Mouse (Mus musculus): ENCODE measurements around the gene Ppp1r3f.

Gene Ppp1r3f
- long read RNA-seq, experiment 1, partial matches to known transcripts: 1 of 3 reads
- long read RNA-seq, experiment 1, other reads (novel, unspliced or antisense): 1 of 3 reads
- long read RNA-seq, experiment 2, partial matches to known transcripts: 0 of 3 reads
- long read RNA-seq, experiment 2, other reads (novel, unspliced or antisense): 1 of 3 reads

DNA sequence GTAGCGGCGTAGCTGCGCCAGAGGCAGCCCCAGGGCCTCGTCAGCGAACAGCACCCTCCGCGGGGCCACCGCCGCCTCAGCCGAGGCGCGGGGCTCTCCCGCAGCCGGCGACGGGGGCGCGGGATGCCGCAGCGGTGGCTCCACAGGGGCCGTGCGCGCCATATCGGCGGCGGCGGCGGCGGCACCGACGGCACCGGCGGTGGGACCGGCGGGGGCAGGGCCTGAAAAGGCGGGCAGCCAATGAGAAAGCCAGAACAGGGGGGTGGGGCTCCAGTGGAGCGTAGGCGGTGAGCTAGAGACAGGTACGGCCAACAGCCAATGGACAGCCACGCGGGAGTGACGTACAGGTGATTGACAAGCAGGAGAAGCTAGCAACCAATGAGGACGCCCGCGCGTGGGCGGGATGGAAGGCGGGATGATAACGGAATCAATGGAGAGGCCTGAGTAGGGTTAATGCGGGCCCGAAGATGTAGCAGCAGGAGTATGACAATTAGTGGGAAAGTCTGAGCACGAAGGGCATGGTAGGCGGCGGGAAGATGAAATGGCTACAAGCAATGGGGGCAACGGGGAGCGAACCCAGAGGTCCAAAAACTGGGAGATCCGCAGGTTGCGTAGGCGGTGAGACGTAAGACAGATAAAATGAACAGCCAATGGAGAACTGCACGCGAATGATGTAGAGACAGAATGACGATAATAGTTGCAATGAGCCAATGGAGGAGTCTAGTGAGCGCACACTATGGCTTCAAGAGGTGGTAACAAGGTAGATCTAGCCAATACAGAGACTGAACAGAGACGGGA is at the start of gene Ppp1r3f:
TSS of gene Ppp1r3f (minus strand) at position 197 of the 798 bp plus-strand sequence.
- intact Hi-C loops (cut with DNase I): no loop called here

DNA sequence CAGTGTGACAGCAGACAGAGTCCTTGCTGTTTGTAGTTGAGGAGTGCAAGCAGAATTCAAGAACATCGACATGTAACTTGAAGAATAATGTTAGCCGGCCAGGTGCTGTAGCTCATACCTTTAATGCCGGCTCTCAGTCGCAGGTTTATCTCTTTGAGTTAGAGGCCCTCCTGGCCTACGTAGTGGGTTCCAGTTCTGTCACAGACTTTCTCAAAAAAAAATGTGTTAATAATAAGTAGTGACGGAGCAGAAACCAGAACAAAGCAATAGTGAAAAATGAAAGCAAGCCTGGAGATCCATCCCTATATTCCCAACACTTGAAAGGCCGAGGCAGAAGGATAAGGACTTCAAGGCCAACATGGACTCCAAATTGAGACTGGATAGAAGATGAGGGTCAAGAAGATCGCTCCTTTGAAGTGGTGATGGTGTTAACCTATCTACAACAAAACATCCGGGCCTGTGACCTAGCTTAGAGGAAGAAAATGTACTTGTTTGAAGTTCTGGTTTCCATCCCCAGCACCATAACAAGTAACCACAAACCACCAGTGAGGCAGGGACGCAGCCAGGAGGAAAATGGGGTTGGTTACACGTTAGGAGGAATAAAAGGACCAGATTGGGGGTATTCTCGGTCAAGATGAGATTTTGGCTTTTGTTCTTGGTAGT is 43.9 kb upstream of the Ppp1r3f start:
- intact Hi-C loops (cut with DNase I): no loop called here

DNA sequence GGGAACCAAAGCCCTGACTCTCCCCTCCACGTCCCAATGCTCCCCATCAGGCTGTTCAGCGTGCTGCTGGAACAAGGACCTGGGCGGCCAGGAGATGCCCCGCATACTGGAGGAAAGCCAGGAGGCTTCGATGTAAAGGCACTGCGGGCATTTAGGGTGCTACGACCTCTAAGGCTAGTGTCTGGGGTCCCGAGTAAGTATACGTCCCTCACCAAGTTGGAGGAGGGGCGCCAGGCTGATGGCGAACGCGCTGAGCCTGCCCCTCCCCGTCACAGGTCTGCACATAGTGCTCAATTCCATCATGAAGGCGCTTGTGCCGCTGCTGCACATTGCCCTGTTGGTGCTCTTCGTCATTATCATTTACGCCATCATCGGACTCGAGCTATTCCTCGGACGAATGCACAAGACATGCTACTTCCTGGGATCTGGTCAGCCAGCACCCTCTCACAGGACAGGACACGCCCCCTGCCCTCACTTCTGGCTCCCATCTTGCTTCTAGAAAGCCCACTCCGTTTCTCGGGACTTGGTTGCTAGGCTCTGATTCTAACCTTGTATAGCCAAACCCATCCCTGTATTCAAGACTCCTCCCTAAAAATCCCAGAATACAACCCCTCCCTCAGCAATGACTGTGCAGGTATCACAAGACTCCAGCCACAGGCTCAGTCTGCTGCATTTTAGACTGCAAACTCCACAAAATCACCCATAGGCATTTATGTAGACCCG is 36.6 kb upstream of the Ppp1r3f start:
- intact Hi-C loops (cut with DNase I): no loop called here

DNA sequence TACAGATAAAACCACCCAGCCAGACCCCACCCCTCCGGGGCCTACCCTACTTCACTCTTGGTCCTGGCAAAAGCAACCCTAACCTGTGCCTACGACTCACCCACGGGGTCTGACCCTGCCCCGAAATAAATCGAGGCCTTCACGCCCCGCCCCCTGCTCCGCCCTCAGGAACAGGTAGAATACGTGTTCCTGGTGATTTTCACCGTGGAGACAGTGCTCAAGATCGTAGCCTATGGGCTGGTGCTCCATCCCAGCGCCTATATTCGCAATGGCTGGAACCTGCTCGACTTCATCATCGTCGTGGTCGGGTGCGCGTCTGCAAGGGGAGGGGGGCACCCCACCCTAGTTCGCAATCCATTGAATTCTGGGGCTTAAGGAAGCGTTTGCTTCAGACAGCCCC is 36.0 kb upstream of the Ppp1r3f start:
- intact Hi-C loops (cut with DNase I): no loop called here

DNA sequence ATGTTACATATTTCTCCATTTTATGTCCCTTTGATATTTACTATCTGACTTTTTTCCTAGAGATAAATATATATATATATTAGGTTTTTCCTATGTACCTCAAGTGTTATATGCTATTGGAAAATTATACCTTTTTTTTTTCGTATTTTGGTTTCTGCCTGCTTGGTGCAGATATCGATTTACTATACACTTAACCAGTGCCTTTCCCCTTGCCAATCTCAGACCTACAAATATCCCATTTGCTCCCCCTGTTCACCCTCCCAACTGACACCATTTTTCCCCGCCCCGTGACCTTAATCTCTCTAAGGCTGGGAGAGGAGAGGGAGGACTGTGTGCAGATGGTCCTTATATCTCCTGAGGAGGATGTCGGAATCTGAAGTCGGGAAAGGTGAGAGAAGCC is 32.7 kb upstream of the Ppp1r3f start, which contains the start of gene Cacna1f:
TSS of gene Cacna1f (plus strand) at position 301 of the 400 bp plus-strand sequence.
- intact Hi-C loops (cut with DNase I): no loop called here

DNA sequence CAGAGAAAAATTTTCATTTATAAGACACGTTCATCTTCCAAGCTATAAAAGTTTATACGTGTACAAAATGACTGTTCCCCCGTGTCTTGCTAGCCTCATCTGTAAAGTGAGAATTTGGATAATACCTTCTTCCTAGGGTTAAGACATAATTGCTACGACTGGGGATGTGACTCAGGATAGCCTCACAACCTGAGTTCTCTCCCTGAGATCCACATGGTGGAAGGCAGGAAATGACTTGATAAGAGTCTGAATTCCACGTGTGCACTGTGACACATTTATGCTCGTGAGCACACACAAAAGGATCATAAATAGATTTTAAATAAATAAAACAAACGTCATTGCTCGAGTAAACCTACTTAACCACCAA is 31.5 kb upstream of the Ppp1r3f start:
- intact Hi-C loops (cut with DNase I): no loop called here

DNA sequence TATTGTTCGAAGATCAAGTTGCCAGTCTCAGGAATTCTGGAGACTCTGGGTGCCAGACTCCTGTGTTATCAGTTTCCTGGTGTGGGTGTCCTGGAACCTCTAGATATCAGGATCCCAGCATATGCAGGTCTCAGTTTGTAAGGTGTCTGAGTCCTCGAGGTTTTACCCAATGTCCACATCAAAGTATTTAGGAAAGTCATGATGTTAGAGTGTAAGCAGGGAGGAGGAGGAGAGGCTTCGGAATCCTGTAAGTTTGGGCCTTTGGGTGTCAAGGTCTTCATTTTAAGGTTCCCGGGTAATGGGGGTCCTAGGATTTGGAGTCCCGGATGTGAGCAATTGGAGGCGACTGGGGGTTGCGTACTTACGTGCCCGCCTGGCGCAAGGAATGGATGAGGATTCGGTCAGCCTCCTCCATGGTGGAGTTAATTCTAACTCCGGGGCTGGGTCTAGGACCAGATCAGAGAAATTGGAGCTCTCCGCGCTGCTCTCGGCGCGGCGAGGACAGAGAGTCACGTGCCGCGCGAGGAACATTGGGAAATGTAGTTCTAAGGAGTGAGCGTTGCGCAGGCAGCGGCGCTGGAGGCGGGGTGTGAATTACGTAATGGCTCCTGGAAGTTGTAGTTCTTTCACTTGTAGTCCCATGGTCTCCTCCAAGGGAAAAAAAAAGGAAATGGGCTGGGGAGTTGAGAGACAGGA is 30.9 kb upstream of the Ppp1r3f start, which contains the start of gene Ccdc22:
TSS of gene Ccdc22 (minus strand) at position 639 of the 696 bp plus-strand sequence.
- intact Hi-C loops (cut with DNase I): no loop called here

DNA sequence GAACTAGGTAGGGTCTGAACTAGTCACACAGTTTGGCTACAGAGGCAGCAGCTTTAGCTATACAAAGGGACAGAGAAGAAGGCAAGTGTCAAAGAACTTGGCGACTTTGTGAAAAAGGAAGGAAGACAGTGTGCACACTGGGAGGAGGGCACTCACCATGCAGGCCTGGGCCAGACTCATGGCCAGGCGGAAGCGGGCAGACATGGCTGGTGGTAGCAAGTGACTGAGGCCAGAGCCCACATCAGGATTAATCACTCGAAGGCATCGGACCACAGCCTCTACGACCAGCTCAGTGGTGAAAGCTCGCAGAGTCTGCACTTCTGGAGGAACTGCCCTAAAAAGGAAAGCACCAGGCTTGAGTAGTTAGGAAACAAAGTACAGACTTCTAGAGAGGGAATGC is 29.9 kb upstream of the Ppp1r3f start:
- intact Hi-C loops (cut with DNase I): no loop called here

DNA sequence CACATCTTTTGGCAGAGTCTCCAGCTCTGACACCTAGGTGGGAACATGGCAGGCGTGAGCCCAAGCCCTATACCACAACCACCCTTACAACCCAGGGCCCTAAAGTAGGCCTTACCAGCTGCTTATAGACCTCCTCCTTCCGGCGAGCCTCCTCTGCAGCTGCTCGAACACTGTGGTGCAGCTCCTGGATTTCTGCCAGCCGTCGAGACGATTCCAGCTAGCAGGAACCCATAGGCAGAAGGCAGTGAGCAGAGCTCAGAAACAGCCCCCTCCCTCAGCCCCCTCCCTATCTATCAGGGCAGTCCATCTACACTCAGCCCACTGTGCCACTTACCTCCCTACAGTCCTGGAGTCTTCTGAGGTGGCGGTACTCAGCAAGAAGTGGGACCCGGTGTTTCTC is 21.3 kb upstream of the Ppp1r3f start:
- intact Hi-C loops (cut with DNase I): no loop called here

DNA sequence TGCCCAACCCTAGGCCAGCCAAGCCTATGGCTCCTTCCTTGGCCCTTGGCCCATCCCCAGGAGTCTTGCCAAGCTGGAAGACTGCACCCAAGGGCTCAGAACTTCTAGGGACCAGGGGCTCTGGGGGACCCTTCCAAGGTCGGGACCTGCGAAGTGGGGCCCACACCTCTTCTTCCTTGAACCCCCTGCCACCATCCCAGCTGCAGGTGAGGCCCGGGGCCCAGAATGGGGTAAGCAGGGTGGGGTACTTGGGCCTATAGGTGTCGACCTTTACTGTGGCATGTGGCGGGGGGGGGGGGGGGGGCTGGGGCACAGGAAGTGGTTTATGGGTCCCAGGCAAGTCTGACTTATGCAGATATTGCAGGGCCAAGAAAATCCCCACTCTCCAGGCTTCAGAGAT is 12.3 kb upstream of the Ppp1r3f start:
- intact Hi-C loops (cut with DNase I): no loop called here

DNA sequence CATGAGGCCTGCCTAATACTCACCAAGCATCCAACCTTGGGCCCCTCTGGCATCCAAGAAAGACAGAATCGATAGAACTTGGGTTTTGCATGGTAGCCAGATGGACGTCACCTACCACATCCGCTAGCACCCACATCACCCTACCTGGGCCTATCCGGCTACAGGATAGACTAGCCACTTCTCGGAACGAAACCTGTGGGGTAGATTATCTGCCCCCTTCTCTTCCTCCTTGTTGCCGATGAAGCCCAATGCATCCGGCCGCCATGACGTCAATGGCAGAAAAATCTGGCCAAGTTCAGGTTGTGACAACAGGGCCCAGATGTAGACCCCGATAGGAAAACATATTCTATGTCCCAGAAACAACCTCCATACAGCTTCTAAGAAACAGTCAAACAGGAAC is 9.8 kb upstream of the Ppp1r3f start:
- intact Hi-C loops (cut with DNase I): no loop called here

DNA sequence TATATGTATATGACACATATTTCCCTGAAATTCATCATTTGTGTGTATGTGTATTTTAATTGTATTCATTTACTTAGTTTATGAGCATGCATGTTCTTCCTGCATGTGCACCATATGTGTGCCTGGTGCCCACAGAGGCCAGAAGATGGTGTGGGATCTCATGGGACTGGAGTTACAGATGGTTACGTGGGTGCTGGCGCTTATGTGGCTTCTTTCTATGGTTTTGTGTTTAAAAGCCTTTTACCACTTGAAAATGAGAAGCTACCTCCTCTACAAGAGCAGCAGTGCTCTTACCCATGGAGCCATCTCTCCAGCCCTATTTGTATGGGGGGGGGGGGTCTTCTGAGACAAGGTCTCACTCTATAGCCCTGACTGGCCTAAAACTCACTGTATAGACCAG is 7.1 kb upstream of the Ppp1r3f start:
- intact Hi-C loops (cut with DNase I): no loop called here

DNA sequence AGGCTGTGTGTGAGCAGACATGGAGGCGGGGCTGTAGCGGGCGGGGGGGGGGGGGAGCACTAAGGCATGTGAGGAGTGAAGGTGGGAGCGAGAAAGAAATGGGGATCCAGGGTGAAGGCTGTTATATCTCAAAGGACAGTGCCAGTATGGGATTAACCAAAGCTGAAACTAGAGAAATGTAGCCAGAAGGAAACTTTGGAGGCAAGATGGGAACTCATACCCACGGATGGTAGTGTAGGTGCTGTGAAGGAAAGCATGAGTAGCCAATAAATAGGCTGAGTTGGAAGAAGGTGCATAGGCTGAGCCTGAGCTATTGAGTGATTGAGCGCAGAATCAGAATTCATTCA is 775 bp upstream of the Ppp1r3f start:
- intact Hi-C loops (cut with DNase I): no loop called here

DNA sequence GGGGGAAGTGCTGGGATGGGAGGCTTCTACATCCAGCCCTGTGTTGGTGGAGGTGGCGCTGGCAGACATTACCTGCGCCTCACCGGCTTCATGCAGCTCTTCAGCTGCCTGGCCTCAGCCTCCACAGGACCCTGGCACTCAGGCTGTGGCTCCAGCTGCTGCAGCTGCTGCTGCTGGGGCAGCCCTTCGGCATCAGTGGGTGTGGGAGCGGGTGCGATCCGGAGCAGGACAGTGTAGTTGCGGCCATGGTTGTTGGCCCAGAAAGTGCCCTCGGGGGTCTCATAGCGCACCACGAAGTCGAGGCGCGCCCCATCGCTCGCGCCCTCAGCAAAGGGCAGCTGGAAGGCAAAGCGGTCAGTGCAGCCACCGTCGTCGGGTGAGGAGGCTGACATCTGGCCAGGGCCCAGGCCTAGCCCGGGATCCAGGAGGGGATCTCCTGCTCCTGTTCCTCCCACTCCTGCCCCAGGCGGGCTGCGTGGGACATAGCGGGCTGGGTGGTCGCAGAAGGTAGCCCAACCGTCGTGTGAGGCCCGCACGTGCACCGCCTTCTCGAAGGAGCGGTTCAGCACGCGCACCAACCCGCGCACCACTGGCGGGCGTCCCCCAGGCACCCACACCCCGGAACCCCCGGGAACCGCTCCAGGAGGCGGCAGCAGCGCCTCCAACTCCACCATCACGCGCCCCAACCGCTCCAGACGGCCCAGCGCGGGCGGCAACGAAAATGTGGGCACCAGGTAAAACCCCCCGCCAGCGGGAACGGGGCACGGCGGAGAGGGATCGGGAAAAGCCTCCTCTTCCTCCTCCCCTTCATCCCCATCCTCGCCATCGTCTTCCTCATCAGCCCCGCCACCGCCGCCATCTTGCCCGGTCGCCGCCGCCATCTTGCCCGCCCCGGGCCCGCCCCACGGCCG is 652 bp downstream of the Ppp1r3f start, which contains the start of gene Foxp3:
TSS of gene Foxp3 (plus strand) at position 469 of the 911 bp plus-strand sequence.
- intact Hi-C loops (cut with DNase I): no loop called here

DNA sequence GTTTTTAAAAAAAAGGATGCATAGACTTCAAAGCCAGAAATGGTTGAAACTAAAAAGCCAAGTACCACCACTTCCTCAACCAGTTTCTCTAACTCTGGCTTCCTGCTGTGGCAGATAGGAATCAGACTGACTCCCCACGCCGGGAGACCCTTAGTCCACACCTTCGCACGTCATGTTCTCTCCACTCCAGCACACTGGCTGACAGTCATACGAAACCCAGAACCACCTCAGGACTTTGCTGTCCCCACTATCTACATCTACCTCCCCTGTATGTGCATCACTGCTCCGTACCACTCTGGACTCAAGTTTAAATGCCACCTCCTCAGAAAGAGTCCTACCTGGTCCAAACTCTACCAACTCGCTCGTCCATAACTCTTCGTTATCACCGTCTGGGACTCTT is 1.6 kb downstream of the Ppp1r3f start:
- intact Hi-C loops (cut with DNase I): no loop called here

DNA sequence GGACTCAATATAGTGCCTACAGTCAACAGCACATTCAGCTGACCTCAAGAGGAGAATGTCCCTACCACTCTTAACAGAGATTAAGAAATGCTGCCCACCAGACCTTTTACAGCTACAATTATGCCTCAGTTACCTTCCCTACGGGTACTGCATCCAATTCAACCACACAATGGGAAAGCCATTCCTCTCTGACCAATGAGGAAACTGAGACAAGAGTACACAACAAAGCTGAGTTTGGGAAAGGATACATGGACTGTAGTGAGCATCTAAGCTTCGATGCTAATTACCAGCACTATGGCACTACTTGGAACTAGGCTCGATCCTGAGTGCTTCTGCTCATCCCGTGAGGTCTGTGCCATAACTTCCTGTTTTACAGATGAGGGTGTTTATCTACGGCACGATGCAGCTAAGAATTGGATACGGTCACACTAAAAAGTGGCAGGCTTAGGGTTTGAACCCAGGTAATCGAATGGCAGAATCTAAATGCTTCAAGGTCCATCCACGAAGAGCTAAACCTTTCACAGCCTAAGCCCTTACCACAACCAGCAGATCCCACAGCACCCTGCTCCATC is 2.4 kb downstream of the Ppp1r3f start:
- intact Hi-C loops (cut with DNase I): no loop called here

DNA sequence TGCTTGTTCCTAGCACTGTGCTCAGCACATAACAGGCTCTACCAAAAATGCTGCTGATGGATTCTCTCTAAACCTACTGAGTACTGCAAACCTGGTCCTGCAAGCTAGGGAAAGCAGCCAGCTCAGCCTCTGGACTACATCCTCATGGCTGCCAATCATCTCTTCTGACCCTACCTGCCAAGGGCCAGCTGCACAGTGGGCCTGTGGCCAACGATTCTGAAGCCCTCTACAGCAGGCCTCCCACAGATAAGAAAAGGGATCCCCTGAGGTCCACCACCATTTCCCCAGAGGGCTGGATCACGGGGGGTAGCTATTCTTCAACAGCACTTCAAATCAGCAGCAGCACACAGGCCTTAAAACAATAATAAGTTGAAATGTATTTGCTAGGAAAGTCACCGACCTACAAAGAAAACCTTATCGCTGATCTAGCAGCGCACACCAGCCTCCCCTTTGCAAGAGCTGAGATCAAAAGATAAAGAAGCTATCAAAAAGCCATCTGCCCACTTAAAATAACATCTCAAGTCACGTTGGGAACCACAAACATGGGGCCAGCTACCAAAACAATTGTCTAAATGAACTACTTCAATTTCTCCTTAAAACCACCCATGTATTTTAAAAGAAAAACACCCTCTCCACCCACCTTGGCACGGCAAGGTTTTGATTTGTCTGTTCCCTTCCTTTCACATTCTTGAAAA is 3.5 kb downstream of the Ppp1r3f start:
- intact Hi-C loops (cut with DNase I): no loop called here

DNA sequence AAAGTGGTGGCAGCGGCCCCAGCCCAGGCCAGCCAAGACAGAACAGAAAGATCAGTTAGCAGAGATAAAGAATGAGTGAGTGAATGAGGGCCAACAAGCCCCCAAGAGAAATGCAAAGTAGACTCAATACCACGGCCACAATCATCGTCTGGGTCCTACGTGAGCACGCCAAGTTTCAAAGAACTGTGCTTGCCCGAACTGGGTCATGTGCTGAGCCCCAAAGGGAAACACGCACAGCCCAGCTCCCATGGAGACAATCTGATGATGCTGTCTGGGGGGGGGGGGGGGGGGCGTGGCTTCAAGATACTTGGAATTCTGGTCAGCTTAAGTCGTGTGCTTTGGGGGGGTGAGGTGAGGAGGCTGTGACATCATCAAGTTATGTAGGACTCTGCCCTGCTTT is 6.6 kb downstream of the Ppp1r3f start:
- intact Hi-C loops (cut with DNase I): loop anchor here (10.0 kb wide), 1 partner anchor 83 kb away; no protein-coding TSS in a partner anchor

DNA sequence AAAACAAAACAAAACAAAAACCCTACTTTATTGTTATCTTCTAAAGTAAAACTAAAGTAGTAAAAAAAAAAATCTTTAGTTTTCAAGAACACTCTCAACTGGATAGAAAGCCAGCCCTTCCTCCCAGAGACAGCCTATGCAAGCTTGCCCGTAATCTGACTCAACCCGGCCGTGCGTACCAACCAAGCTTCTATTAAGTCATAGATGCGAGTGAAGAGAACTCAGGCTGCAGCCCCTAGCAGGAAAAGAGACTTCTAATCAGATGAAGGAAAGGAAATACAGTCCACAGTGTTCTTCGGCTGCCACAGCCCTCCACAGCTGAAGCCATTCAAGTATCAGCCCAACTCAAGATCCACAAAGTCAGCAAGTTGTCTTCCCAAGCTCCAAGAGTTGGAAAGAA is 7.7 kb downstream of the Ppp1r3f start:
- intact Hi-C loops (cut with DNase I): loop anchor here (10.0 kb wide), 1 partner anchor 82 kb away; no protein-coding TSS in a partner anchor

Data from adrenal gland (tissue).